Mouse (Mus musculus): ENCODE data around the gene Exoc6b.

DNA sequence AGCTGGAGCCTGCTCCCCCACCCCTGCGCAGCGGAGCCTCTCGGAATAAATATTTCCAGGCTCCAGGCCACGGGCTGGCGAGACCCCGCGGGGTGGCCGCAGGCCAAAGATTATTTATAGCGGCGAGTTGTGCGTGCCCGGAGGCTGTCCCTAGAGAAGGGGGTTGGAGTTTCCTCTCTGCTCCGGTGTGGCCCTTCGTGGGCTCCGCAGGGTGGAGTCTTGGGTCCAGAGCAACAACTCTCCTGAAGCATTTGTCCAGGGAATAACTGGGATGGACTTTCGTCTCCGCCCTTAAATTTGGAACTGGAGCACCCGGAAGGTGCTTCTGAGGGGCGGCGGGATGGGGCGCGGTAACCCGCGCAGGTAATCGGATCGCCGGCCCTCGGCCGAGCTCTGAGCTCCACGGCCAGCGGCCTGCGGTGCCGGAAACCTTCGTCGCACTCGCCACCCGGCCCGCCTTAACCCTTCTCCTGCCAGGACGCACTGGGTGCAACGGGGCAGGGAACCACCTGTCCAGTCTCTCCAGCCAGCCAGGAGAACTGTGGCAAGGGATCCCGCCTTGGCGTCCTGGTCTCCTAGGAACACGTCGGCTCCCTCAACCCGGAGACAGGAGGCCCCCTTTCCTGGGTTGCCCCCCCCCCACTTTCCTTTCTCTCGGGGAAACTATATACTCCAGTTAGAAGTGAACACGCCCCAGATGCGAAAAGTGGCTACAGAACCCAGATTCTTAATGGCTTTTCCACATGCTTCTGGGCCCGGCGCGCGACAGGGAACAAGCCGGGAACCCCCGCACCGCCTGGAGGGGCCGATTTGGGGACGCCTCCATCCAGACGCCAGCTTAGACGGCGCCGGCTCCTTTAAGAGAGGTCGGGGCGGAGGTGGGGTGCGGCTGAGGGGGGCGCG, 484.3 kb downstream of the Exoc6b start:
- TF ChIP-seq CTCF (IDR thresholded peaks at IDR 0.05; ENCODE audit: low read depth, low read length) (no peak), EP300 (IDR thresholded peaks at IDR 0.05; ENCODE audit: insufficient read depth, low read depth, low read length) (no peak), POLR2A (IDR thresholded peaks at IDR 0.05; ENCODE audit: insufficient read depth, low read length) (no peak)
